ENCODE assay signal across 9 mouse cellular contexts in the genomic region with DNA sequence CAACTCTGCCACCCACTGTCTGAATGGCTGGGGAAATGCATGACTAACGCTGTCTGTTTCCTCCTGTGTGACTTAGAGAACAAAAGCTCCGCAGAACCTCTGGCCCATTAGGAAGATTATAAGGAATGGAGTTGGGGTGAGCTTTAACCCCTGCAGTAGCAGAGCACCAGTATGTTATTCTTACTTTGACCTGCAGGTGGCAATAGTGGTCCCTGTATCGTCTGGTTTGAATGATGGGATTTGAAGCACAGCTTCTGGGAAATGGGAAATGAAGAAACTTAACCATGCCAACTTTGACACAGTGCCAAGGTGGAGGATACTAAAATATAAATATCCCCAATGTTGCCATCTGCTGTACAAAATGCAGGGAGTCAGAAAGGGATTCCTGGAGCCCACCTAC. TPM values are rescaled to one million over a fixed set of nuclear protein-coding genes. Genes with fewer than 3 reads are reported as not detected.
DNase-seq lines count a peak whose midpoint lies in the region; ATAC-seq and TF ChIP-seq lines count a peak whose summit lies in the region.
"Had no signal": no experiment of that assay in that cellular context is flagged by ENCODE, and none has a peak within 500 bp of the region (broad histone marks: within the 10 kb centered on the region; RNA-seq: fewer than 3 reads in every experiment).

No protein-coding gene starts in this region.

- H3K36me3 ChIP-seq in neural tube, embryonic 11.5 days (ENCODE audit: control insufficient read depth, insufficient read depth, low read length) = no peaks in the 10 kb centered on the region
- H3K36me3 ChIP-seq in forebrain, embryonic 16.5 days (ENCODE audit: control insufficient read depth, insufficient read depth) = no peaks in the 10 kb centered on the region
- no peaks in the 10 kb centered on the region for H3K36me3 ChIP-seq in kidney, postnatal 0 days (ENCODE audit: insufficient read depth, low read length)

- H3K4me1 ChIP-seq in neural tube, embryonic 11.5 days (ENCODE audit: control insufficient read depth, insufficient read depth, low read length) = no peaks in the 10 kb centered on the region
- H3K4me1 ChIP-seq in forebrain, embryonic 16.5 days (replicated peaks; ENCODE audit: control insufficient read depth, insufficient read depth, low read length) = no peaks in the 10 kb centered on the region
- H3K4me1 ChIP-seq in kidney, postnatal 0 days (replicated peaks; ENCODE audit: insufficient read depth, low read length) = no peaks in the 10 kb centered on the region

- H3K9me3 ChIP-seq in neural tube, embryonic 11.5 days (ENCODE audit: control insufficient read depth, low read length) = no peaks in the 10 kb centered on the region
- H3K9me3 ChIP-seq in forebrain, embryonic 16.5 days (ENCODE audit: control insufficient read depth, low read length) = no peaks in the 10 kb centered on the region
- H3K9me3 ChIP-seq in kidney, postnatal 0 days (replicated peaks; ENCODE audit: low read length) = no peaks in the 10 kb centered on the region

- intact Hi-C loops in gastrocnemius, postnatal 14 days (cut with DNase I; ENCODE audit: low total_unique reads) = loop anchor here (5.0 kb wide), 1 partner anchor 87 kb away; no protein-coding TSS in a partner anchor

- ATAC-seq in neural tube, embryonic 11.5 days (ENCODE audit: insufficient read depth, low FRiP score, low TSS enrichment) = no peak; the same call in 1 of the 2 replicates
- peak; percentile 66 for ATAC-seq in forebrain, embryonic 16.5 days
- no peak for ATAC-seq in kidney, postnatal 0 days (replicated peaks; ENCODE audit: low FRiP score, low read depth)
- peak; percentile 72 for ATAC-seq in megakaryocyte-erythroid progenitor cell, adult 5-6 weeks (replicated peaks; ENCODE audit: low FRiP score, low TSS enrichment, poor library complexity, severe bottlenecking)

- peak; percentile 31 for DNase-seq in neural tube, embryonic 11.5 days (ENCODE audit: low spot score)
- no peak for DNase-seq in neural tube, embryonic 10.5 days (ENCODE audit: extremely low spot score, low spot score)
- peak; percentile 10 for DNase-seq in adipocyte (ENCODE audit: low spot score)
- DNase-seq in kidney, postnatal 0 days (ENCODE audit: low spot score) = peak; percentile 73
- peak; percentile 23 for DNase-seq in thymus, postnatal 4 days
- no peak for DNase-seq in gastrocnemius, postnatal 14 days

- H3K27ac ChIP-seq in neural tube, embryonic 11.5 days (ENCODE audit: low read depth, low read length) = no peak overlapping the region
- no peak overlapping the region for H3K27ac ChIP-seq in forebrain, embryonic 16.5 days (ENCODE audit: low read length)
- no peak overlapping the region for H3K27ac ChIP-seq in kidney, postnatal 0 days

- 5% methylated on average over 3 of the region's 3 CpGs for WGBS in neural tube, embryonic 11.5 days
- 3% methylated on average over 3 of the region's 3 CpGs for WGBS in forebrain, embryonic 16.5 days
- 9% methylated on average over 3 of the region's 3 CpGs for WGBS in kidney, postnatal 0 days

- no peak overlapping the region for H3K9ac ChIP-seq in neural tube, embryonic 11.5 days (ENCODE audit: low read length)
- H3K9ac ChIP-seq in forebrain, embryonic 16.5 days (replicated peaks; ENCODE audit: low read depth, low read length) = no peak overlapping the region
- no peak overlapping the region for H3K9ac ChIP-seq in kidney, postnatal 0 days (ENCODE audit: low read depth, low read length)

- H3K27me3 ChIP-seq in neural tube, embryonic 11.5 days (ENCODE audit: control insufficient read depth, insufficient read depth, low read length) = no peaks in the 10 kb centered on the region
- H3K27me3 ChIP-seq in forebrain, embryonic 16.5 days (replicated peaks; ENCODE audit: control insufficient read depth, insufficient read depth, low read length) = no peaks in the 10 kb centered on the region
- no peaks in the 10 kb centered on the region for H3K27me3 ChIP-seq in kidney, postnatal 0 days (ENCODE audit: insufficient read depth, low read length)

- TF ChIP-seq CTCF in kidney, postnatal 0 days (IDR thresholded peaks at IDR 0.05; ENCODE audit: low read depth) = peak; percentile 78

- H3K4me3 ChIP-seq in neural tube, embryonic 11.5 days (ENCODE audit: low read depth, low read length) = no peak overlapping the region
- no peak overlapping the region for H3K4me3 ChIP-seq in forebrain, embryonic 16.5 days (replicated peaks; ENCODE audit: low read length)
- no peak overlapping the region for H3K4me3 ChIP-seq in kidney, postnatal 0 days (replicated peaks; ENCODE audit: low read depth, low read length)

- H3K4me2 ChIP-seq in neural tube, embryonic 11.5 days (ENCODE audit: low read depth) = no peak overlapping the region
- H3K4me2 ChIP-seq in forebrain, embryonic 16.5 days (ENCODE audit: low read length) = no peak overlapping the region
- H3K4me2 ChIP-seq in kidney, postnatal 0 days (ENCODE audit: low read length) = no peak overlapping the region

RNA-seq across cellular contexts. Expression of gene Cyb5r2, which starts 8.6 kb away (rescaled TPM):
- polyA plus RNA-seq in neural tube, embryonic 11.5 days (2014; fragmentation: Nextera tagmentation; extraction: Ambion mirVana) = 0.28 TPM in 1 of 2 replicates, not detected in the other
- 0.18 TPM in 1 of 2 replicates, not detected in the other for polyA plus RNA-seq in forebrain, embryonic 16.5 days (2015; fragmentation: Nextera tagmentation; extraction: Ambion mirVana)
- polyA plus RNA-seq in kidney, postnatal 0 days (2015; fragmentation: Nextera tagmentation; extraction: Ambion mirVana) = 0.21 and 0.22 TPM in 2 replicates
- not detected in 2 replicates for total RNA-seq in megakaryocyte-erythroid progenitor cell, adult 5-6 weeks (2014; fragmentation: Nextera tagmentation)
- total RNA-seq in megakaryocyte-erythroid progenitor cell, adult 5-6 weeks (2017) = not detected in 2 replicates
- under 1 TPM in 1 of 2 experiments, not detected in 1; 0.35 TPM for total RNA-seq in gastrocnemius, postnatal 14 days (2021)
- total RNA-seq: layer of hippocampus, postnatal 36 days had no signal

RNA-seq across cellular contexts. Expression of gene Ovch2, which starts 51.7 kb away (rescaled TPM):
- polyA plus RNA-seq in neural tube, embryonic 11.5 days (2014; fragmentation: Nextera tagmentation; extraction: Ambion mirVana) = not detected in 2 replicates
- polyA plus RNA-seq in forebrain, embryonic 16.5 days (2015; fragmentation: Nextera tagmentation; extraction: Ambion mirVana) = not detected in 2 replicates
- not detected in 2 replicates for polyA plus RNA-seq in kidney, postnatal 0 days (2015; fragmentation: Nextera tagmentation; extraction: Ambion mirVana)
- not detected in 2 replicates for total RNA-seq in megakaryocyte-erythroid progenitor cell, adult 5-6 weeks (2014; fragmentation: Nextera tagmentation)
- not detected in 2 replicates for total RNA-seq in megakaryocyte-erythroid progenitor cell, adult 5-6 weeks (2017)
- not detected for total RNA-seq in gastrocnemius, postnatal 14 days (2021)
- total RNA-seq: layer of hippocampus, postnatal 36 days had no signal

Comparison
In these comparisons a context has a peak if more than half of its experiments do, and no peak if none do; other contexts are left out.
1. DNase-seq: peak in neural tube, embryonic 11.5 days (single experiment), adipocyte (single experiment), kidney, postnatal 0 days (single experiment) and thymus, postnatal 4 days (single experiment); none in neural tube, embryonic 10.5 days (single experiment) and gastrocnemius, postnatal 14 days (single experiment).
2. ATAC-seq: peak in forebrain, embryonic 16.5 days (single experiment) and megakaryocyte-erythroid progenitor cell, adult 5-6 weeks (single experiment); none in neural tube, embryonic 11.5 days (single experiment) and kidney, postnatal 0 days (single experiment).